Mouse (Mus musculus): Measurements from ENCODE around the gene Slc26a8. TPM values are rescaled to one million over a fixed set of nuclear protein-coding genes. Genes with fewer than 3 reads are reported as not detected.

The Slc26a8 gene
- polyA plus RNA-seq, 1 experiment, result not detected

- Histone ChIP-seq H3K79me2 (ENCODE audit: control insufficient read depth, insufficient read depth) (no peaks in the 10 kb centered on the region), H3K4me2 (ENCODE audit: low read depth) (no peak overlapping the region), H3K4me3 (no peak overlapping the region), H3ac (ENCODE audit: control insufficient read depth, insufficient read length) (no peak overlapping the region), H3K36me3 (ENCODE audit: control insufficient read depth, insufficient read depth) (peaks cover 31% of the 10 kb centered on the region), H3K27me3 (ENCODE audit: control insufficient read depth, insufficient read depth, insufficient read length) (no peaks in the 10 kb centered on the region)
- no peak for TF ChIP-seq MYOD1 (IDR thresholded peaks at IDR 0.05; ENCODE audit: control insufficient read depth in 1 of 3, insufficient read length in 2 of 3, low read depth in 2 of 3)
- TF ChIP-seq E2F4 (IDR thresholded peaks at IDR 0.05; ENCODE audit: insufficient read depth), result no peak
- TF ChIP-seq CEBPB (IDR thresholded peaks at IDR 0.05; ENCODE audit: insufficient read depth, poor library complexity, severe bottlenecking), result no peak
- no peak for TF ChIP-seq USF1 (IDR thresholded peaks at IDR 0.05; ENCODE audit: low read depth)
- TF ChIP-seq TCF12 (IDR thresholded peaks at IDR 0.05; ENCODE audit: insufficient read depth, poor library complexity, severe bottlenecking), result no peak
- no peak for TF ChIP-seq POLR2A (IDR thresholded peaks at IDR 0.05; ENCODE audit: insufficient read length, low read depth)
- TF ChIP-seq MYOG (IDR thresholded peaks at IDR 0.05; ENCODE audit: control insufficient read depth in 1 of 3, insufficient read depth in 1 of 3, insufficient read length in 2 of 3, low read depth in 2 of 3), result no peak
- no peak for TF ChIP-seq POLR2AphosphoS2 (IDR thresholded peaks at IDR 0.05; ENCODE audit: insufficient read length, low read depth)
- TF ChIP-seq MAX (IDR thresholded peaks at IDR 0.05; ENCODE audit: low read depth), result no peak
- no peak for TF ChIP-seq TCF3 (IDR thresholded peaks at IDR 0.05; ENCODE audit: insufficient read length, low read depth)
- TF ChIP-seq SRF (IDR thresholded peaks at IDR 0.05; ENCODE audit: control insufficient read depth, insufficient read length, low read depth), result no peak
- no peak for TF ChIP-seq REST (IDR thresholded peaks at IDR 0.05; ENCODE audit: insufficient read depth, insufficient read length)
These were observed 101.4 kb downstream of the Slc26a8 start for GRCm38 (mm10) chr17:28588591-28588990.

Other genes starting within 250 kb of the Slc26a8 start
- gene Fkbp5, start 172.7 kb downstream of the Slc26a8 start, polyA plus RNA-seq (2012; fragmentation: generic; extraction: Trizol), result 11.6 TPM
- not detected for gene Armc12, start 159.4 kb downstream of the Slc26a8 start, polyA plus RNA-seq (2012; fragmentation: generic; extraction: Trizol)
- gene Clpsl2, start 140.8 kb downstream of the Slc26a8 start, polyA plus RNA-seq (2012; fragmentation: generic; extraction: Trizol), result not detected
- not detected for gene Clps, start 129.5 kb downstream of the Slc26a8 start, polyA plus RNA-seq (2012; fragmentation: generic; extraction: Trizol)
- gene Lhfpl5, start 114.6 kb downstream of the Slc26a8 start, polyA plus RNA-seq (2012; fragmentation: generic; extraction: Trizol), result 0.04 TPM
- 18.2 TPM for gene Srpk1, start 67.5 kb downstream of the Slc26a8 start, polyA plus RNA-seq (2012; fragmentation: generic; extraction: Trizol)
- gene Mapk14, start 1.1 kb upstream of the Slc26a8 start, polyA plus RNA-seq (2012; fragmentation: generic; extraction: Trizol), result 34.6 TPM
- not detected for gene AC170998.1, start 35.9 kb upstream of the Slc26a8 start, polyA plus RNA-seq (2012; fragmentation: generic; extraction: Trizol)
- 0.08 TPM for gene Mapk13, start 79.1 kb upstream of the Slc26a8 start, polyA plus RNA-seq (2012; fragmentation: generic; extraction: Trizol)
- 6.7 TPM for gene Brpf3, start 110.9 kb upstream of the Slc26a8 start, polyA plus RNA-seq (2012; fragmentation: generic; extraction: Trizol)
- gene Pnpla1, start 168.2 kb upstream of the Slc26a8 start, polyA plus RNA-seq (2012; fragmentation: generic; extraction: Trizol), result not detected
- gene 4930539E08Rik, start 225.1 kb upstream of the Slc26a8 start, polyA plus RNA-seq (2012; fragmentation: generic; extraction: Trizol), result not detected